Mouse (Mus musculus): Measurements from ENCODE around the gene Rimbp3. TPM values are rescaled to one million over a fixed set of nuclear protein-coding genes. Genes with fewer than 3 reads are reported as not detected.

Rimbp3 gene
- polyA plus RNA-seq, 1 experiment, result not detected

DNA sequence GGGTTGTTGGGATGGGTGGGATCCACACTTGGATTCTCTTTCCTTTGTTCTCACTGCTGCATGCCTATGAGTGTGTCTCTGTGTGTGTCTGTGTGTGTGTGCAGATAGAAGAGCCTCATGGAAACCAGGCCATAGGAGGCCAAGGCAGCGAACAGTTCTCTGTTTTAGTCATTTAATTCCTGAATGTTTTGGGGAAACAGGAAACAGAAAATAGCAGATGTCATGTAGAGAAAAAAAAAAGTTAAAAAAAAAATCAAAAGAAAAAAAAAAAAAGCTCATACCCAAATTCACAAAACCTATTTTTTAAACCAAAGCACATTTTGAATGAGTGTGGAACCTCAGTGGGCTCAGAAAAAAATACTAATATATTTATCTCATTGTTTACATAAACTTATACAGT lies 52.9 kb downstream of the Rimbp3 start:
- TF ChIP-seq CTCF (IDR thresholded peaks at IDR 0.05; ENCODE audit: insufficient read depth, low read depth, low read length), result no peak
- no peak for TF ChIP-seq POLR2A (IDR thresholded peaks at IDR 0.05; ENCODE audit: insufficient read depth, low read depth, low read length)
- no peak overlapping the region for H3K4me3 ChIP-seq (ENCODE audit: insufficient read depth, low read depth, low read length)
- H3K27ac ChIP-seq (ENCODE audit: insufficient read depth, low read depth, low read length), result no peak overlapping the region

More for the DNA sequence above, 52.9 kb downstream of the Rimbp3 start:
- no peaks in the 10 kb centered on the region for H3K4me1 ChIP-seq (ENCODE audit: control insufficient read depth, insufficient read depth, low read length)
- WGBS, result 91% methylated on average over 1 of the region's 1 CpGs

Other genes starting within 250 kb of the Rimbp3 start
- gene Mapk1, start 225.2 kb upstream of the Rimbp3 start, polyA plus RNA-seq (2012; ENCODE audit: insufficient read depth, insufficient read length, low replicate concordance, missing spikeins), result 179 and 489 TPM in 2 replicates
- not detected in 2 replicates for gene Ypel1, start 138.9 kb upstream of the Rimbp3 start, polyA plus RNA-seq (2012; ENCODE audit: insufficient read depth, insufficient read length, low replicate concordance, missing spikeins)
- not detected in 2 replicates for gene Ppil2, start 97.3 kb upstream of the Rimbp3 start, polyA plus RNA-seq (2012; ENCODE audit: insufficient read depth, insufficient read length, low replicate concordance, missing spikeins)
- gene 2610318N02Rik, start 83.4 kb upstream of the Rimbp3 start, polyA plus RNA-seq (2012; ENCODE audit: insufficient read depth, insufficient read length, low replicate concordance, missing spikeins), result not detected in 2 replicates
- gene Sdf2l1, start 76.2 kb upstream of the Rimbp3 start, polyA plus RNA-seq (2012; ENCODE audit: insufficient read depth, insufficient read length, low replicate concordance, missing spikeins), result not detected in 2 replicates
- gene Ydjc, start 64.0 kb upstream of the Rimbp3 start, polyA plus RNA-seq (2012; ENCODE audit: insufficient read depth, insufficient read length, low replicate concordance, missing spikeins), result not detected in 2 replicates
- gene Ccdc116, start 61.4 kb upstream of the Rimbp3 start, polyA plus RNA-seq (2012; ENCODE audit: insufficient read depth, insufficient read length, low replicate concordance, missing spikeins), result not detected in 2 replicates
- gene Ube2l3, start 6.0 kb upstream of the Rimbp3 start, polyA plus RNA-seq (2012; ENCODE audit: insufficient read depth, insufficient read length, low replicate concordance, missing spikeins), result not detected in 2 replicates
- gene Hic2, start 25.0 kb downstream of the Rimbp3 start, polyA plus RNA-seq (2012; ENCODE audit: insufficient read depth, insufficient read length, low replicate concordance, missing spikeins), result not detected in 2 replicates
- gene Tmem191c, start 67.5 kb downstream of the Rimbp3 start, polyA plus RNA-seq (2012; ENCODE audit: insufficient read depth, insufficient read length, low replicate concordance, missing spikeins), result not detected in 2 replicates
- gene Serpind1, start 122.8 kb downstream of the Rimbp3 start, polyA plus RNA-seq (2012; ENCODE audit: insufficient read depth, insufficient read length, low replicate concordance, missing spikeins), result not detected in 2 replicates
- not detected in 2 replicates for gene Snap29, start 197.4 kb downstream of the Rimbp3 start, polyA plus RNA-seq (2012; ENCODE audit: insufficient read depth, insufficient read length, low replicate concordance, missing spikeins)
- gene Pi4ka, start 197.7 kb downstream of the Rimbp3 start, polyA plus RNA-seq (2012; ENCODE audit: insufficient read depth, insufficient read length, low replicate concordance, missing spikeins), result 511 TPM in 1 of 2 replicates, not detected in the other
- not detected in 2 replicates for gene Crkl, start 243.4 kb downstream of the Rimbp3 start, polyA plus RNA-seq (2012; ENCODE audit: insufficient read depth, insufficient read length, low replicate concordance, missing spikeins)